Mouse (Mus musculus): ENCODE data around the gene Gm20388.
A peak's percentile ranks its signal among the peaks of the same experiment; 100 is the strongest.

Gm20388 gene

DNA sequence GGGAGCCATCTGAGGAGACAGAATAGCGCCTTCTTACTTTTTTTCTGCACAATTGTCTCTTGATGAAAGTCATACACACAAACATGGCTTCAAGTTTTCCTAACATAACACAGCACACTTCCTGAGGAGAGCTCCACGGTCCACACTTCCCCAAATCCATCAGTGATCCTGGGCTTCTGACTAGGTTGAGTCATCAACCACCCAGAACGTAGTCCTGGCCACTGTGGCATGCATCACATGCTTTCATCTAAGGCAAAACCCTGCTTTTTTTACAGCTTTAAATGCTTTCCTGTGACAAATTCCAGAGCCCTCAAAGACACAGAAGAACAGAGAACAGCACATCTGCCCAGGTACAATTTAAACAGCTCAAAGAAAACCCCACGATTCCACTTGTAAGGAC lies 1718.0 kb downstream of the Gm20388 start:
- peak; percentile 52 for DNase-seq (ENCODE audit: extremely low read depth, insufficient read length, low spot score)

DNA sequence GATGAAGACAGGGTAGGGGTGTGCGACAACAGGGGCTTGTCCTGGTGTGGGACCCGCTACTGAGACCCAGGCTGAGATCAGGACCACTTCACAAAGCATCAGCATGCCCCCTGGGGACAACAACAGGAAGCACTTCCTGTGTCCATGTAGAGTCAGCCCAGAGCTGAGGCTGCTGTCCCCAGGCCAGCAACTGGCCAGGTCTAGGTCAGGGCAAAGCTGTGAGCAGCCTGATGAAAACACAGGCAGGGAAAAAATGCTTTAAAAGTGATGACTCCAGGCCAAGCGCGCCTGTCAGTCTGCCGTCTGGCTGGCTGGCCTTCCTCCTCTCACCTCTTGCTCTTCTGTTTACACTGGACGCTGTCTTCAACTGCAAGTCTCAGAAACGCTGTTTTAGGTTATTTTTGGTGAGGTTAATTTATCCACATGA lies 1721.0 kb downstream of the Gm20388 start:
- DNase-seq (ENCODE audit: extremely low read depth, insufficient read length, low spot score): peak; percentile 75

DNA sequence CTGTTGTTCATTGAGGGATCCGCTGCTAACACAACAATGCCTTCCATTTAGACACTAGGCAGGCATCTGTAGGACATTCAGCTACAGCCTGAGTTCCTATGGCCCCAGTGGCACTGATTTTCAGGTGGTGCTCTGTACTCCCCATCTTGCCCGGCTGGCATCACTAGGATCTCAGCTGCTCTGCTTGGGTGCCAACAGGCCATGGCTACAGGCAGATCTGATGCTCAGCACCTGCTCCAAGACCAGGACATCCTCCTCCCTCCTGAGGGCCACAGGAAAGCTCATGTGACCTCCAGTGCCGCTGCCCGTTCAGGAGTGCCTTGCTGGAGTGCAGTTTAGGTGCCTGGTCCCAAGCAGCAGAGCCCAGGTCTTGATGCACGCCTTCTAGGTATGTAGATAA lies 1721.8 kb downstream of the Gm20388 start:
- DNase-seq (ENCODE audit: extremely low read depth, insufficient read length, low spot score): peak; percentile 34

DNA sequence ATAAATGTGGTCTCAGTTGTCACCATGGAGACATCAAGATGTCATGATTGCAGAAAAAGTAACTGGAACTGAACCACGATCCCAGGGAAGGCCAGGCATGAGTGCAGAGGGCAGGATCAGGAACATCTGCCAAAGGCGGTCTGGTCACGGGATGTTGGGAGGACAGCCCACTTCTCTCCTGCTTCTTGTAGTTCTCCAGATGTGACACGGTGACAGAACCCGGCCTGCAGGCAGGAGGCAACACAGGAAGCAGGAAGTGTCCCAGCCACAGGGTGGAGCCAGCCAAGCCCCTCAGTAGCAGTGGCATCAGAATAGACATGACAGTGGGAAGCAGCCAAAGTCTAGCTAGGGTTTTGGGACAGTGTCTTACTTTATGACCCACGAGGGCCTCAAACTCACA lies 1724.9 kb downstream of the Gm20388 start:
- no peak for DNase-seq (ENCODE audit: extremely low read depth, insufficient read length, low spot score)

DNA sequence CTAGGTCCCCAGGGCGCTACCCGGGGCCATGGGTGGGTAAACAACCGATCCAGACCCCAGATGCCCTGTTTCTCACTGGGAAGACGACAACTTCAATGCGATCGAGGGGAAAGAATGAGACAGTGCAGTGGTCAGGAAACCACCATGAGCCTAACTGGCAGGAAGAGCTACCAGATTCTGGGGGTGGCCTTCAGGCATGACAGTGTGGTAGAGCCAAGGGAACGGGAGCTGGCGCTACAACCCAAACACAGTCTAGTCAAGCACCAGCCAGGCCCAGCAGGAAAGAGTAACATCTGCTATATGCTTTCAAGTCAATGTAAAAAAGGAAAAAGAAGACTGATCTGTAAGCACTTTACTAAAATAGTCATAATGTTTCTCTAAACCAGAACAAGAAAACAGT lies 1725.5 kb downstream of the Gm20388 start:
- no peak for DNase-seq (ENCODE audit: extremely low read depth, insufficient read length, low spot score)

DNA sequence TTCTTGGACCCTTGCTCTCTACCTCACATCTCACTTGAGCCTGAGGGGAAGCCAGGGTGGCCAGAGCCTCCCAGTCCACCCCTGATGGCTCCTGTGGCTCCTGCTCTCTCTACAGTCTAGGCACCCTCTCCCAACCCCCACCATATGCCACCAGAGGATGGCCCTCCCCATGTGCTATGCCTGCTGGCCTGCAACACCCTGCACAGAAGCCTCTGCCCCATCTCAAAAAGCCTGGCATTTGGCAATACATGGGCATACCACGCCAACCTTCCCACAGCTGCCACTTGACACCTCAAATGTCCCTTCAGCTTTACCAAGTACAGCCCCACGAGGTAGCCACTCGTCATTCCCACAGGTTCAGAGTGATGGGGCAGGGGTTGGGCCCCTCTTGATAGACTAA lies 1732.2 kb downstream of the Gm20388 start:
- no peak for DNase-seq (ENCODE audit: extremely low read depth, insufficient read length, low spot score)

DNA sequence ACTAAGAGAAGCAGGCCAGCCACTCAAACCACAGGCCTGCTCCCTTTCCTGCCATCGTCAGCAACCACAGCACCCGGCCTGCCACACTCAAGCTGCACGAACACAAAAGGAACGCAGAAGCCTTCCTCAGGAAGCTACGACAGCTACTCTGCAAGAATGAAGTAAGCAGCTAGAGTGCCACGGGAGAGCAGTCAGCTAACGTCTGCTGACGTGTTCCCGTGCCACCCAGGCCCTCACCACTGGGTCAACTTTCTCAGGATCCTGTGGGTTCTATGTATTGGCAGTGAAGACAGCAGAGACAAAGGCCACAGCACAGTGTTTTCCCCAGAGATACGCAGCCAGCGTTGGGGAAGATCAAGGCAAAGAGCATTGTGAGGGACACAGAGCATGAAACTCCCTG lies 1732.7 kb downstream of the Gm20388 start:
- DNase-seq (ENCODE audit: extremely low read depth, insufficient read length, low spot score): no peak

DNA sequence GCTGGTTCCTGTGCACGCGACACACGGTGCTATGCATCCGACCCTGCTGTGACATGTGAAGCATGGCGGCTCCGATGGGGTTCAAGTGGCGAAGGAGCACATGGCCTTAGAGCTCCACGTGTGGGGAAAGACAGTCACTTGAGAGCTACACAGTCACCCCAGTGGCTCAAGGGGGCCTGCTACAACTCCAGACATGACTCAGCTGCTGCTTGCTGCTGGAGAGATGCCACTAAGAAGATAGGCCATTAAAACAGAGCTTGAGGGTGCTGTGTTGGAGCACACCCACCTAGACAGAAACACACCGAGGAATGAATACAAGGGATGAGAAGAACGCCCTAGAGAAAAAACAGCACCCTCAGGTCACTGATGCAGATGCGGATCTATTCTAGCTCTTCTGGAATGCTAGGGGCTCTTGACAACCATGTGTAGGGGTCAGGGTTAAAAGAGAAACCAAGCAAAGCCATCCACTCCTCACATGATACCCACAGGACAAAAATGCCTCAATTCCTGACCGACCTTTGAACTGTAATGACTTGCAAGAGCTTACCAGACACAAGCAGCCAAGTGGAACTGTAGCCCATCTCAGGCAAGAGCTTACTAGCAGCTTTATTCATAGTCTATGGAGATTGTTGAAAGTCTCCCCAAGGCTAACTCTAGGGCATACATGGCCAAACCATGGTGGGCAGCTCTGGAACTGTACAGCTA lies 1737.0 kb downstream of the Gm20388 start:
- DNase-seq (ENCODE audit: extremely low read depth, insufficient read length, low spot score): no peak

DNA sequence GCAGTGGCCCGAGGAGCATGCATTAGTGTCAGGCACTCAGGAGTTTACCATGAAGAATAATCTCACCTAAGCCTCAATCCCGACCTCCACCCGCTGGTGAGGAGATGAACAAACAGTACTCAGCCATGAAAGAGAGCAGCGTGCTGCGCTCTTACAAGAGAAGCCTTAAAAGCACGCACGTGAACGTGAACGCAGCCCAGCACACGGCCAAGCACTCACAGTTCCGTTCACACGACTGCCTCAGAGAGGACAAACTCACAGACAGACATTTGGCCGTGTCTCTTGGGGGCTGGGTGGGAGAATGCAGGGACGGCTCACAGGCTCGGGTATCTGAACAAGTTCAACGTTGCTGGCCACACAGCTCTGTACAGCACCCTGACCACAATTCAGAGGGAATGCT lies 1737.8 kb downstream of the Gm20388 start:
- DNase-seq (ENCODE audit: extremely low read depth, insufficient read length, low spot score): no peak

DNA sequence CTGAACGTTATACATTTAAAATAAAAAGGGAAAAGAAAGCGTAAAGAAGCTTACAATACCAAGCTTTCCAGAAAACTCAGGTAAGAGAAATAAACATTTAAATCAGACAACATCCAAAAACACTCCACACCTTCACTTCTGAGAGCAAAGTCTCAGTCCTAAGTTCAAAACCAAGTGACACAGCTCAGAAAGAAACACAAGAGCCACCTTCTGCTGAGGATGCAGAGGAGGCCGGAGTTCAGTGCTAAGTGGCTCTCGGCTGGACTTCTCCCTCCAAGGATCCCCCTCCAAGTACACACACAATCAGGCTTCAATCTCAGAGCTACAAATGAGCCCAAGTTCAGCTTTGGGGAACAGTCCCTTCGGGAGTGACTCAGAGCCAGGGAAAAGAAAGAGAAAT lies 1738.8 kb downstream of the Gm20388 start:
- DNase-seq (ENCODE audit: extremely low read depth, insufficient read length, low spot score): no peak

DNA sequence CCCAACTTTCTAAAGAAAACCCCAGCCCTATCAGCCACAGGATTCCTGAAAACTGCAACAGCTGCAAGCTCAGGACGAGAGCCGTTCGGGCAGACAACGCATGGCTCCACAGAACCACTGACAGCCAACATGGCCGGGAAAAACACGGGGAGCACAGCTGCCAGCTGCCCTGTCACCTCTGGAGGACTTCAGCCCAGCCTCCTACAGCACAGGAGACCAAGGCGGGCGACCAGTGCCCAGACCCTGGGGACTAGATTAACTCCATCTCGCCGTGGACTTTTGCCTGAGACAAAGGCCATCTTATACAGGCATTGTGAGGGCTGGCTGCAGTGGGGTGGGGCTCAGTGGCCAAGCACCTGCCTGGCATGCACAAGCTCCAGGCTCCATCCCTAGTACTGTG lies 1739.3 kb downstream of the Gm20388 start:
- no peak for DNase-seq (ENCODE audit: extremely low read depth, insufficient read length, low spot score)

DNA sequence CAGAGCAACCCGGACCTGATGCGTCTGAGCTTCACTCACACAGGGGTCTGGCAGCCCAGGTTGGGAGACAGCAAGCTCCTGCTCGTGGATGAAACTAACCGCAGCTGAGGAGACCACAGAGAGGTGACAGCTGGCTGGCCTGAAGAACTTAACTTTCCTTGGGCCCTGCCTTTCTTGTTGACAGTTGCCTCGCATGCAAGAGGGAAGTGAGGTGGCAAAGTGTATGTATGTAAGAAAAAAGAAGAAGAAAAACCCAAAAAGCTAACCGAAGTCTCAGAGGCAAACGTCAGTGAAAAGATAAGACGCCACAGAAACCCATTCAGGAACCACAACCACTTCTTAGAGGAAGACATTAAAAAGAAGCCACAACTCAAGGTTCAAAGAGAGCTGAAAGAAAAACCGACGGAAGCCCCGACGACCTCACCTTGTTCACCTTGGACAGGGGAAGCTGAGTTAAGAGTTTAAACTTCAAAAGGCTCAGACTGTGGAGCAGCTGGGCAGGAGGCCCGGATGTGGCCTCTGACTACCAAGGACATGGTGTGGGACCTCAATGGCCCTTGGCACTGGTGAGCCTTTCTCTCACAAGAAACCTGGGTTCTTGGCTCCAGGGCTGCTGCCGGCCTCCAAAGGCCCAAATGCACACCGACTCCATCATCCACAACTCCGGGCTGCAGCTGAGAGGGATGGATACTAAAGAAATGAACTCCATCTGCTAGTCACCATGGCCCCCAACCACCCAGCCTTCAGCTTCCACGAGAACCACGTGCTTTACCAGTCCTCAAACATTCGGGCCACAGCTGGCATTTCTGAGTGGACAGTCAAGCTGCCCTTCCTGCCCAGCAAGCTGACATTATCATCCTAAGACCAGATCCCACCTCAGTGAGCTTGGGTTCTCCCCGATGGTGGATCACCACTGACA lies 1740.0 kb downstream of the Gm20388 start:
- no peak for DNase-seq (ENCODE audit: extremely low read depth, insufficient read length, low spot score)

DNA sequence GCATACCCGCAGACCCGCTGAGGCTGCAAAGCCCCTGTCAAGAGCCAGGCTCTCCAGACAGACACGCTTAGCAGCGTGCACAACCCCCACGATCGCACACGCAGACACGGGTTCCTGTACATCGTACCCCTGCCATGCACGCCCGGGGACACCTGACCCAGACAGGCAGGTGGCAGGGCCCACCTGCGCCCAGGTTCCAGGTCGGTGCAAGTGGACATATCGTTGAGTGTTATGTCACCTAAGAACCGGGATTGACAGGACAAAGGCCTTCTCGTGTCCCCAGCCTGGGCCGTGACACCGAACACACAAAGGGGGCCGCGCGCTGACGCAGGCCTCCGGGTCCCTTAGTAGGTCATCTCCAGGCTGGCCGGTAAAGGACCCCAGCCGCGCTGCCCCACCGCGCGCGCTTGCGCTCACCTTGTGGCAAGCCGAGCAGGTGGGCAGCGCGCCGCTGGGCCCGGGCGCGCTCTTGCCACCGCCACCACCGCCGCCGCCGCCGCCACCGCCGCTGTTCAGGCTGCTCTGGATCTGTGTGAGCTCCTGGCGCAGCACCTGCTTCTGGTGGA lies 1740.8 kb downstream of the Gm20388 start:
- peak; percentile 31 for DNase-seq (ENCODE audit: extremely low read depth, insufficient read length, low spot score)

DNA sequence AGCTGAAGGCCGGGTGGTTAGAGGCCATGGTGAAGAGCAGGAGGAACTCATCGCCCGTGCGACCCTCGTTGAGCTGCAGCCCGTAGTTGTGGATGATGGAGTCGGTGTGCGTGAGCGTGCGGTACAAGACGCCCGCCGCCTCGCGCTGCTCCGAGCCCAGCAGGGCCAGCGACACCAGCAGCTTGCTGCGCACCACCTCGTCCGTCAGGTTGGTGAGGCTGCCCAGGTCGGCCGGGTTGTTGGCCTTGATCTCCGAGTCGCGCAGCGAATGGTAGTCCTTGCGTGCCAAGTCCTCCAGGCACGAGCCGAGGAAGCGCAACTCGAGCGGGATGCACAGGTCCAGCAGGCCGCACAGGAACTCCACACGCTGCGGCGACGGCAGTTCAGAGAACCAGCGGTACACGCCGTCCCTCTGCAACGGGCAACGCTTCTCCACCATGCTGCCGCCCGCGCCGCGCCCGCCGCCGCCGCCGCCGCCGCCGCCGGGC lies 1741.3 kb downstream of the Gm20388 start:
- peak; percentile 73 for DNase-seq (ENCODE audit: extremely low read depth, insufficient read length, low spot score)

DNA sequence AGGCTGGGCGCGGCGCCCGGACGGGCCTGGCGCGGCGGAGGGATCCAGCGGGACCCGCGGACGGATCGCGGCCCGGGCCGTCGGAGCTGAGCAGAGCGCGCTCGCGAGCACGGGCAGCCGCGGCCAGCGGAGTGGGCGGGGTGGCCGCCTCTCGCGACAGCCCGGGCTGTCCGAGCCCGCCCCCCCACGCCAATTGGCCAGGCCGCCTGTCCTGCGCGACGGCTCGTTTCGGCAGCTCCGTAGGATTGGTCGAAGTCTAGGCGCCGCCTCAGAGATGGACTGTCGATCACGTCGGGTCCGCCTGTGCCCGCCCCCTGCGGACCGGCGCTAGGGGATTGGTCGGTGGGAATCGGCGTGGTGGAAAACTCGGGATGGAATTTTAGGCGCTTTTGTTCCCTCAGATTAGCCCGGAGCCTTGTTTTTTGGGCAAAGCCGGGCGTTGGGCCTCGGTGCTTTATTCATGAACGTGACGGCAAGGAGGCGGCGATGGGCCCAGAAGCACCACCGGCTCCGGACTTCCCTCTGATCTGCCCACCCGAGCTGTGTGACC lies 1742.2 kb downstream of the Gm20388 start, which contains the start of gene Zcchc14:
Gene Zcchc14, minus strand, starts transcription at position 128 of the 550 bp plus-strand sequence.
- DNase-seq (ENCODE audit: extremely low read depth, insufficient read length, low spot score): peak; percentile 98

DNA sequence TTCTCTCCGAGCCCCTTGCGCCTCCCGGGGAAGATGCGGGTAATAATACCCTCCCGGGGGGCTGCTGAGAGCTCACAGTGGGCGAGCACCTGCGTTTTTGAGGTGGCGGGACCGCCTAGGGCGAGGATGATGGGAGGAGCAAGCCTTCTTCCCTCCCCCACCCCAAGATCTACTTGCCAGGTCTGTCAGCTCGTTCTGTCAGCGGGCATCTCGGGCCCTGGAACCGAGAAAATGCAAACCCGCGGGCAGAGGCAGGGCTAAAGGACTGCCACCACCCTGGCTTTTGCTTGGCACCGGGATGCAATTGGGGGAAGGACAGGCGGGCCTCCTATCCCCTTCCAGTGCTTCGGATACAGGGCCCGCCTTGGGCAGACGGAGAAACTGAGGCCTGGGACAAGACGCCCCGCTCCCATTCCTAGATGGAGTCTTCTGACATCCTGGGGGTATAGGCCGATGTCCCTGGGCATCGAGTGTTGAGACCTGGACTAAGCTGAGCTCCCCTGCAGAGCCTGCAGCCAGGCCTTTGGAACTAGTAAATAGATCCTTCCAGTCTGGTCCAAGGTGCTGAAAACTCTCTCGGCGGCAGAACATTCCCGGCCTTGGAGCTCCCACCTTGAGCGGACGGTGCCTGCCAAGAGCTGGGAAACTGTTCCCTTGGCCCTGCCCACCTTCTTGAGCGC lies 1742.8 kb downstream of the Gm20388 start:
- DNase-seq (ENCODE audit: extremely low read depth, insufficient read length, low spot score): no peak

DNA sequence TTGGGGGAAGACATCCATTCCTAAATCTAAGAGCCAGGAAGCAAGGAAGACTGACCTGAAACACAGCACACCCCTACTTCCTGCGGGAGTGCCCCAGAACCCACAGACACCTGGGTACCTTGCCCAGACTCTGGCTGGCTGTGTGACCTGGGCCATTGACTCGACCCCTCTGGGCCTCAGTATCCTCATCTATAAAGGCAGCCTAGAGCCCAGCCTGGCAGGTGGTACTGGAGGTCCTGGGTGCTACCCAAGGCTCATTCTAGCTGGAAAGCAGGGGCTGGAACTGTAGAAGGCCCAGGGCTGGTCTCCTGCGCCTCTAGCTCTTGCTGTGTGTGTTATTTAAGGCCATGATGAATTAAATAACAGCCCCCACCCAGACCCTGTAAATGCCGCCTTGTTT lies 1743.5 kb downstream of the Gm20388 start:
- DNase-seq (ENCODE audit: extremely low read depth, insufficient read length, low spot score): no peak

DNA sequence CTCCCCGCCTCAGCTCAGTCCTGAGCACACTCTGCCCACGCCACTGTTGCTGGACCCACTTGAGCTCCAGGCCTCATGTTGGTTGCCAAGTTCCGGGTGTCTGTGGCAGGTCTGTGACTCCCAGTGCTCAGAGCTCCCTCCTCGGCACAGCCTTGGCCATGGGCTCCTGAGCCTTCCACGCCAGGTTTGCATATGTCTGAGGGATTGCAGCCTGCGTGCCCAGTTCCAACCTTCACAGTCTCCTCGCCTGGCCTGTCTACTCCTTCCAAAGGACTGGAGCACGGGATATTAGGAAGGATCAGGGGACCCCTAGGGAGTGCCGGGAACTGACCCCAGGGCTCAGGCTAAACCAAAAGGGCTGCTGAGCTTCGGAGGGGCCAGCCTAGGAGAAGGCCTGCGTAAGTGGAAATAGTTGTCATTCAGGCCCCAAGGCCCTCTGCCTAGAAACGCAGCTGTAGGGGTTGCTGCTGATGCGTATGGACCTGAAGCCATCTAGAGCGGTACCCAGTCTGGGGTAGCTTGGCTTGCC lies 1744.4 kb downstream of the Gm20388 start:
- DNase-seq (ENCODE audit: extremely low read depth, insufficient read length, low spot score): no peak

DNA sequence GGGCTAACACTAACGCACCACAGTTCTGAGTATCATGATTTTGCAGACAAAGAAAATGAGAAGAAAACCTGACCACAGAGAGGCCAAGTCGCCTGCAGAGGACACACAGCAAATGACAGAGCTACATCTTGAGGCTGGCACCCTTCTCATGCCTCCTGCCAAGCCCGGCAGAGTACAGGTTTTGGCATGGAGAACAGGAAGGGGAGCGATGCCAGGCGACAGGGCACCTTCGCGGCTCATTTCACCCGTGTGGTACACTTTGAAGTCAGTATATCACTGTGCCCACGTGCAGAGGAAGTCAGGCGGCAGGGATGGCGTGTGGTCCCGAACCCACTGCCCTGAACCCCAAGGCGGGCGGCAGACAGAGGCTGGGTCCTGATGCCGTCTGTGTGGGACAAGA lies 1750.0 kb downstream of the Gm20388 start:
- peak; percentile 33 for DNase-seq (ENCODE audit: extremely low read depth, insufficient read length, low spot score)

DNA sequence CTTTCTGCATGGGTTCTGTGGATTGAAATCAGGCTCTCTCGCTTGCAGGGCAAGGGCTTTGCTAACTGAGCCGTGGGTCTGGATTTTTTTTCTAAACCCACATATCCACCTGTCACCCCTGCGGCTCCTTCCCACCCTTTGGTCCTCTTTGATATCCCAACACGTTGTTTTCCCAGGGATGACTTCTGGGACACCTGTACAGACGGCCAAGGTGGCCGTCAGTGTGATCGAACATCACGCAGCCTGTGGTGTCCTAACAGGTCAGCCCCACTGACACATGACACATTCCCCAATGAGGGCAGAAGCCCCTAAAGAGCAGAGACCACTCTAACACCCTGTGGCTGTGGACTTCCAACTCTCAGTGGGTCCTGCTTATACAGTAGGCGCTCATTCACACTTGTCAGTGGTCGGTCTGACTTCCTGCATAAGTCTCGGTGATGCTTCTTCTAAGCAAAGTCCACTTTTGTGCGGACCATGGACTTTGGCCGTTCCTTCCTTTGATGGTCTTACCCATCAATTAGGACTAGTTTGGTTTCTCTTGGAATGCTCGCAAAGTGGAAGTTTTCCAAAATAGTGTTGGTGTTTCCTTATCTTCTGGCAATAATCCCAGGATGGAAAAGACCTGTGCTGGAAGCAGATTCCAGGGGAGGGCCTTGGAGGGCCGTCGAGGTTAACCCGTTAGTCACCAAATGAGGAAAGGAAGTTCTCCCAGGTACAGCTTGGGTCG lies 1751.2 kb downstream of the Gm20388 start:
- no peak for DNase-seq (ENCODE audit: extremely low read depth, insufficient read length, low spot score)

Data from 3134 (cell line).